Comparison of ENCODE assay signal across 18 mouse cellular contexts in genomic region chr4:129179560-129179959, GRCm38 (mm10). TPM values are rescaled to one million over a fixed set of nuclear protein-coding genes. Genes with fewer than 3 reads are reported as not detected.
DNase-seq lines count a peak whose midpoint lies in the region; ATAC-seq and TF ChIP-seq lines count a peak whose summit lies in the region.
"Had no signal": no experiment of that assay in that cellular context is flagged by ENCODE, and none has a peak within 500 bp of the region (broad histone marks: within the 10 kb centered on the region; RNA-seq: fewer than 3 reads in every experiment).

No protein-coding gene starts in this region.

- H3K27me3 ChIP-seq in hindbrain, postnatal 0 days (ENCODE audit: insufficient read depth, low read length), result no peaks in the 10 kb centered on the region
- H3K27me3 ChIP-seq in hindbrain, embryonic 10.5 days (ENCODE audit: insufficient read depth, poor library complexity, severe bottlenecking), result no peaks in the 10 kb centered on the region
- H3K27me3 ChIP-seq in midbrain, postnatal 0 days (ENCODE audit: insufficient read depth, low read length), result no peaks in the 10 kb centered on the region
- H3K27me3 ChIP-seq in midbrain, embryonic 16.5 days (ENCODE audit: control insufficient read depth, insufficient read depth, low read depth, low read length), result no peaks in the 10 kb centered on the region
- H3K27me3 ChIP-seq in forebrain, embryonic 13.5 days, result no peaks in the 10 kb centered on the region
- H3K27me3 ChIP-seq: embryonic facial prominence, embryonic 15.5 days; heart, embryonic 13.5 days; hindbrain, embryonic 15.5 days; liver, embryonic 15.5 days; neural tube, embryonic 15.5 days had no signal

- WGBS in hindbrain, postnatal 0 days, result 22% methylated on average over 1 of the region's 1 CpGs
- 80% methylated on average over 1 of the region's 1 CpGs for WGBS in hindbrain, embryonic 10.5 days
- 21% methylated on average over 1 of the region's 1 CpGs for WGBS in midbrain, postnatal 0 days
- 43% methylated on average over 1 of the region's 1 CpGs for WGBS in midbrain, embryonic 16.5 days
- WGBS in forebrain, embryonic 13.5 days, result 44% methylated on average over 1 of the region's 1 CpGs

- no peak overlapping the region for H3K27ac ChIP-seq in hindbrain, postnatal 0 days
- H3K27ac ChIP-seq in hindbrain, embryonic 10.5 days, result no peak overlapping the region
- H3K27ac ChIP-seq in midbrain, postnatal 0 days (ENCODE audit: low read depth, low read length), result no peak overlapping the region
- no peak overlapping the region for H3K27ac ChIP-seq in midbrain, embryonic 16.5 days (ENCODE audit: low read length)
- H3K27ac ChIP-seq in forebrain, embryonic 13.5 days, result no peak overlapping the region
- H3K27ac ChIP-seq: embryonic facial prominence, embryonic 15.5 days; heart, embryonic 13.5 days; hindbrain, embryonic 15.5 days; neural tube, embryonic 15.5 days had no signal

- no peak for ATAC-seq in hindbrain, postnatal 0 days
- ATAC-seq in midbrain, postnatal 0 days (ENCODE audit: low FRiP score), result no peak
- no peak for ATAC-seq in midbrain, embryonic 16.5 days
- no peak for ATAC-seq in forebrain, embryonic 13.5 days
- ATAC-seq: forebrain, embryonic 16.5 days had no signal

- no peaks in the 10 kb centered on the region for H3K4me1 ChIP-seq in hindbrain, postnatal 0 days (ENCODE audit: insufficient read depth, low read length)
- no peaks in the 10 kb centered on the region for H3K4me1 ChIP-seq in hindbrain, embryonic 10.5 days (replicated peaks)
- no peaks in the 10 kb centered on the region for H3K4me1 ChIP-seq in midbrain, postnatal 0 days (ENCODE audit: insufficient read depth, low read length)
- no peaks in the 10 kb centered on the region for H3K4me1 ChIP-seq in midbrain, embryonic 16.5 days (ENCODE audit: control insufficient read depth, insufficient read depth, low read length)
- H3K4me1 ChIP-seq in forebrain, embryonic 13.5 days, result no peaks in the 10 kb centered on the region
- H3K4me1 ChIP-seq: embryonic facial prominence, embryonic 15.5 days; heart, embryonic 13.5 days; hindbrain, embryonic 15.5 days; neural tube, embryonic 15.5 days had no signal

- no peak overlapping the region for H3K4me2 ChIP-seq in hindbrain, postnatal 0 days (ENCODE audit: low read depth, low read length)
- no peak overlapping the region for H3K4me2 ChIP-seq in midbrain, postnatal 0 days (ENCODE audit: low read depth, low read length, poor library complexity, severe bottlenecking)
- H3K4me2 ChIP-seq in midbrain, embryonic 16.5 days (ENCODE audit: low read length), result no peak overlapping the region
- no peak overlapping the region for H3K4me2 ChIP-seq in forebrain, embryonic 13.5 days
- H3K4me2 ChIP-seq: embryonic facial prominence, embryonic 15.5 days; heart, embryonic 13.5 days; hindbrain, embryonic 15.5 days; liver, embryonic 15.5 days; neural tube, embryonic 15.5 days had no signal

- peaks cover 26% of the 10 kb centered on the region; the same call in 1 of the 2 replicates for H3K36me3 ChIP-seq in hindbrain, postnatal 0 days (ENCODE audit: insufficient read depth, low read length)
- peaks cover 84% of the 10 kb centered on the region for H3K36me3 ChIP-seq in hindbrain, embryonic 10.5 days
- H3K36me3 ChIP-seq in midbrain, postnatal 0 days (ENCODE audit: insufficient read depth, low read length), result peaks cover 22% of the 10 kb centered on the region; the same call in 1 of the 2 replicates
- H3K36me3 ChIP-seq in midbrain, embryonic 16.5 days (ENCODE audit: control insufficient read depth, insufficient read depth, low read length), result peaks cover 17% of the 10 kb centered on the region; the same call in 1 of the 2 replicates
- peaks cover 53% of the 10 kb centered on the region for H3K36me3 ChIP-seq in forebrain, embryonic 13.5 days (ENCODE audit: poor library complexity, severe bottlenecking)

- no peak overlapping the region for H3K4me3 ChIP-seq in hindbrain, postnatal 0 days (ENCODE audit: low read length)
- no peak overlapping the region for H3K4me3 ChIP-seq in hindbrain, embryonic 10.5 days
- H3K4me3 ChIP-seq in midbrain, postnatal 0 days (ENCODE audit: low read depth, low read length), result no peak overlapping the region
- H3K4me3 ChIP-seq in midbrain, embryonic 16.5 days (ENCODE audit: low read depth, low read length), result no peak overlapping the region
- H3K4me3 ChIP-seq in forebrain, embryonic 13.5 days, result no peak overlapping the region
- H3K4me3 ChIP-seq: embryonic facial prominence, embryonic 15.5 days; heart, embryonic 13.5 days; hindbrain, embryonic 15.5 days; liver, embryonic 15.5 days; neural tube, embryonic 15.5 days had no signal

- peak; percentile 60 for TF ChIP-seq CTCF in hindbrain, postnatal 0 days (IDR thresholded peaks at IDR 0.05; ENCODE audit: low read depth)
- peak; percentile 66 for TF ChIP-seq CTCF in midbrain, postnatal 0 days (IDR thresholded peaks at IDR 0.05)

- peak; percentile 52 for DNase-seq in hindbrain, postnatal 0 days (ENCODE audit: low spot score)
- DNase-seq in hindbrain, embryonic 10.5 days (ENCODE audit: low spot score), result no peak
- DNase-seq in midbrain, postnatal 0 days (ENCODE audit: low spot score), result peak; percentile 46
- peak; percentile 39 for DNase-seq in induced T-regulatory cell, adult 2 months (ENCODE audit: low read depth)
- no peak for DNase-seq in right cerebral cortex, postnatal 36 days (ENCODE audit: low spot score in 2 of 2)
- DNase-seq: adrenal gland, postnatal 14 days; gastrocnemius, postnatal 10 days; left cerebral cortex, postnatal 4 days; right cerebral cortex, adult 18-20 months had no signal

- no peaks in the 10 kb centered on the region for H3K9me3 ChIP-seq in hindbrain, postnatal 0 days (ENCODE audit: low read length)
- no peaks in the 10 kb centered on the region for H3K9me3 ChIP-seq in hindbrain, embryonic 10.5 days
- no peaks in the 10 kb centered on the region for H3K9me3 ChIP-seq in midbrain, postnatal 0 days (ENCODE audit: low read length)
- no peaks in the 10 kb centered on the region for H3K9me3 ChIP-seq in midbrain, embryonic 16.5 days (replicated peaks; ENCODE audit: control insufficient read depth, low read length, poor library complexity, severe bottlenecking)
- H3K9me3 ChIP-seq in forebrain, embryonic 13.5 days (replicated peaks), result no peaks in the 10 kb centered on the region
- H3K9me3 ChIP-seq: embryonic facial prominence, embryonic 15.5 days; heart, embryonic 13.5 days; hindbrain, embryonic 15.5 days; liver, embryonic 15.5 days; neural tube, embryonic 15.5 days had no signal

- no peak overlapping the region for H3K9ac ChIP-seq in hindbrain, postnatal 0 days (replicated peaks; ENCODE audit: low read length)
- H3K9ac ChIP-seq in midbrain, postnatal 0 days (replicated peaks; ENCODE audit: low read length, poor library complexity, severe bottlenecking), result no peak overlapping the region
- H3K9ac ChIP-seq in midbrain, embryonic 16.5 days (ENCODE audit: low read depth, low read length), result no peak overlapping the region
- H3K9ac ChIP-seq in forebrain, embryonic 13.5 days, result no peak overlapping the region
- H3K9ac ChIP-seq: embryonic facial prominence, embryonic 15.5 days; heart, embryonic 13.5 days; hindbrain, embryonic 15.5 days; liver, embryonic 15.5 days; neural tube, embryonic 15.5 days had no signal

RNA-seq across cellular contexts. Expression of gene S100pbp, which starts 10.0 kb away (rescaled TPM):
- 35.9 and 36.8 TPM in 2 replicates for total RNA-seq in hindbrain, postnatal 0 days (2014; rRNA removed)
- polyA plus RNA-seq in hindbrain, postnatal 0 days (2015; fragmentation: Nextera tagmentation; extraction: Ambion mirVana), result 16.2 and 16.9 TPM in 2 replicates
- polyA plus RNA-seq in hindbrain, embryonic 10.5 days (2016; fragmentation: Nextera tagmentation; extraction: Ambion mirVana), result 21.5 and 26.3 TPM in 2 replicates
- total RNA-seq in midbrain, postnatal 0 days (2014; rRNA removed), result 49.6 and 59.5 TPM in 2 replicates
- polyA plus RNA-seq in midbrain, postnatal 0 days (2015; fragmentation: Nextera tagmentation; extraction: Ambion mirVana), result 20.7 and 24.2 TPM in 2 replicates
- 27.0 and 28.0 TPM in 2 replicates for polyA plus RNA-seq in midbrain, embryonic 16.5 days (2015; fragmentation: Nextera tagmentation; extraction: Ambion mirVana)
- polyA plus RNA-seq in forebrain, embryonic 13.5 days (2015; fragmentation: Nextera tagmentation; extraction: Ambion mirVana), result 15.6 and 19.1 TPM in 2 replicates

RNA-seq across cellular contexts. Expression of gene Yars, which starts 10.0 kb away (rescaled TPM):
- 56.0 and 79.6 TPM in 2 replicates for total RNA-seq in hindbrain, postnatal 0 days (2014; rRNA removed)
- 101 and 102 TPM in 2 replicates for polyA plus RNA-seq in hindbrain, postnatal 0 days (2015; fragmentation: Nextera tagmentation; extraction: Ambion mirVana)
- 104 and 109 TPM in 2 replicates for polyA plus RNA-seq in hindbrain, embryonic 10.5 days (2016; fragmentation: Nextera tagmentation; extraction: Ambion mirVana)
- total RNA-seq in midbrain, postnatal 0 days (2014; rRNA removed), result 66.8 and 81.9 TPM in 2 replicates
- 107 and 111 TPM in 2 replicates for polyA plus RNA-seq in midbrain, postnatal 0 days (2015; fragmentation: Nextera tagmentation; extraction: Ambion mirVana)
- 111 and 116 TPM in 2 replicates for polyA plus RNA-seq in midbrain, embryonic 16.5 days (2015; fragmentation: Nextera tagmentation; extraction: Ambion mirVana)
- polyA plus RNA-seq in forebrain, embryonic 13.5 days (2015; fragmentation: Nextera tagmentation; extraction: Ambion mirVana), result 100 and 106 TPM in 2 replicates

RNA-seq across cellular contexts. Expression of gene Fndc5, which starts 42.8 kb away (rescaled TPM):
- total RNA-seq in hindbrain, postnatal 0 days (2014; rRNA removed), result 33.5 and 38.4 TPM in 2 replicates
- 19.6 and 20.1 TPM in 2 replicates for polyA plus RNA-seq in hindbrain, postnatal 0 days (2015; fragmentation: Nextera tagmentation; extraction: Ambion mirVana)
- polyA plus RNA-seq in hindbrain, embryonic 10.5 days (2016; fragmentation: Nextera tagmentation; extraction: Ambion mirVana), result 0.72 and 1.8 TPM in 2 replicates
- total RNA-seq in midbrain, postnatal 0 days (2014; rRNA removed), result 22.5 and 36.3 TPM in 2 replicates
- polyA plus RNA-seq in midbrain, postnatal 0 days (2015; fragmentation: Nextera tagmentation; extraction: Ambion mirVana), result 14.6 and 16.1 TPM in 2 replicates
- polyA plus RNA-seq in midbrain, embryonic 16.5 days (2015; fragmentation: Nextera tagmentation; extraction: Ambion mirVana), result 5.9 and 6.2 TPM in 2 replicates
- polyA plus RNA-seq in forebrain, embryonic 13.5 days (2015; fragmentation: Nextera tagmentation; extraction: Ambion mirVana), result 0.93 and 1.1 TPM in 2 replicates
- total RNA-seq: monocyte, adult 5-6 weeks had no signal

RNA-seq across cellular contexts. Expression of gene Hpca, which starts 57.7 kb away (rescaled TPM):
- 270 and 290 TPM in 2 replicates for total RNA-seq in hindbrain, postnatal 0 days (2014; rRNA removed)
- polyA plus RNA-seq in hindbrain, postnatal 0 days (2015; fragmentation: Nextera tagmentation; extraction: Ambion mirVana), result 179 and 202 TPM in 2 replicates
- polyA plus RNA-seq in hindbrain, embryonic 10.5 days (2016; fragmentation: Nextera tagmentation; extraction: Ambion mirVana), result 2.6 and 4.7 TPM in 2 replicates
- total RNA-seq in midbrain, postnatal 0 days (2014; rRNA removed), result 282 and 292 TPM in 2 replicates
- 217 and 238 TPM in 2 replicates for polyA plus RNA-seq in midbrain, postnatal 0 days (2015; fragmentation: Nextera tagmentation; extraction: Ambion mirVana)
- polyA plus RNA-seq in midbrain, embryonic 16.5 days (2015; fragmentation: Nextera tagmentation; extraction: Ambion mirVana), result 85.5 and 130 TPM in 2 replicates
- polyA plus RNA-seq in forebrain, embryonic 13.5 days (2015; fragmentation: Nextera tagmentation; extraction: Ambion mirVana), result 19.6 and 20.4 TPM in 2 replicates
- total RNA-seq: monocyte, adult 5-6 weeks had no signal

Comparison
In these comparisons a context has a peak if more than half of its experiments do, and no peak if none do; other contexts are left out.
1. DNase-seq: peak in hindbrain, postnatal 0 days (single experiment), midbrain, postnatal 0 days (single experiment) and induced T-regulatory cell, adult 2 months (single experiment); none in hindbrain, embryonic 10.5 days (single experiment) and right cerebral cortex, postnatal 36 days (0 of 2).